Mouse (Mus musculus): ENCODE measurements around the gene Maml2.

GRCm38 (mm10) chr9:13540781-13541180, 243.0 kb downstream of the Maml2 start:
- TF ChIP-seq CTCF (IDR thresholded peaks at IDR 0.05; ENCODE audit: low read depth) = no peak
- TF ChIP-seq EP300 (optimal IDR thresholded peaks at IDR 0.05) = no peak

All from stomach, postnatal 0 days (tissue).